Mouse (Mus musculus) liver, adult 2 months (tissue): ENCODE data around the gene D17H6S53E. TPM values are rescaled to one million over a fixed set of nuclear protein-coding genes. Genes with fewer than 3 reads are reported as not detected.

Source experiments
- DNase-seq: peaks from one replicate; pipeline ENCODE4 v3.0.0-alpha.2; 2011; ENCODE audit warnings: low read depth, low spot score; ENCODE audit errors: extremely low read depth
- H3K27ac ChIP-seq: fragments of 200-500 bp; replicated peaks from 2 replicates; pipeline ENCODE4 v1.5.1; 2012; ENCODE audit warnings: low read depth, mild to moderate bottlenecking, control low read depth, inconsistent platforms, low read length; ENCODE audit not compliant: insufficient read depth
- H3K27me3 ChIP-seq: fragments of 200-500 bp; 2 replicates; pipeline ENCODE4 v1.6.1; 2012; ENCODE audit warnings: mild to moderate bottlenecking, moderate library complexity, low read length, inconsistent platforms; ENCODE audit not compliant: control insufficient read depth, insufficient read depth
- H3K36me3 ChIP-seq: fragments of 200-500 bp; 2 replicates; pipeline ENCODE4 v1.6.1; 2012; ENCODE audit warnings: low read length, inconsistent platforms; ENCODE audit not compliant: control insufficient read depth, insufficient read depth
- H3K4me1 ChIP-seq: fragments of 200-500 bp; 2 replicates; pipeline ENCODE4 v1.6.1; 2011; ENCODE audit warnings: low read length; ENCODE audit not compliant: control insufficient read depth, insufficient read depth
- H3K4me3 ChIP-seq: fragments of 200-500 bp; 2 replicates; pipeline ENCODE4 v1.5.1; 2011; ENCODE audit warnings: low read depth, mild to moderate bottlenecking, control low read depth, low read length, moderate library complexity; ENCODE audit not compliant: insufficient read depth
- H3K79me2 ChIP-seq: fragments of 200-500 bp; 2 replicates; pipeline ENCODE4 v1.6.1; 2012; ENCODE audit warnings: inconsistent platforms, mild to moderate bottlenecking, low read length, moderate library complexity; ENCODE audit not compliant: control insufficient read depth, insufficient read depth
- H3K9ac ChIP-seq: fragments of 200-500 bp; 2 replicates; pipeline ENCODE4 v1.6.1; 2012; ENCODE audit warnings: low read depth, mild to moderate bottlenecking, control low read depth, inconsistent platforms, low read length
- CTCF ChIP-seq: fragments of 200-500 bp; IDR thresholded peaks from 2 replicates; pipeline ENCODE4 v1.5.1; 2011; ENCODE audit warnings: low read depth, low read length, control low read depth
- POLR2A ChIP-seq: fragments of 200-500 bp; IDR thresholded peaks from 2 replicates; pipeline ENCODE4 v1.6.1; 2011; ENCODE audit warnings: low read length, control low read depth; ENCODE audit not compliant: insufficient read depth; ENCODE audit errors: extremely low read depth
- WGBS: fragments of 180-500 bp; shearing (Covaris S2); methylation state at CpG from one replicate; pipeline ENCODE4 v1.1.7; 2018; 5-methylcytosine and 5-hydroxymethylcytosine counted together
- polyA plus RNA-seq: library from polyadenylated mRNA; depleted of rRNA; stranded (reverse); fragments of >200 nt; gene quantifications from 2 replicates; pipeline ENCODE4 v1.2.3, GENCODE M21; 2012
- total RNA-seq: library from RNA; depleted of rRNA; stranded (reverse); fragments of >200 nt; gene quantifications from 2 replicates; pipeline ENCODE4 v1.2.3, GENCODE M21; 2014

The D17H6S53E gene
- total and polyA plus RNA-seq, 2 experiments, result 9.8 to 18.3 TPM

GRCm38 (mm10) chr17:35163326-35164081 is 37.3 kb downstream of the D17H6S53E start:
- Histone ChIP-seq H3K27ac (no peak overlapping the region; the same call in 1 of the 2 replicates), H3K36me3 (peaks cover 34% of the 10 kb centered on the region), H3K79me2 (peaks cover 36% of the 10 kb centered on the region), H3K4me3 (peak overlapping the region; percentile 93), H3K9ac (peak overlapping the region; percentile 98), H3K27me3 (no peaks in the 10 kb centered on the region), H3K4me1 (peaks cover 5% of the 10 kb centered on the region)
- 3% methylated on average over 8 of the region's 8 CpGs for WGBS
- peak; percentile 21 for DNase-seq
- no peak for TF ChIP-seq CTCF
- TF ChIP-seq POLR2A, result no peak

- TF ChIP-seq CTCF (no peak), POLR2A (no peak)
These were observed 38.0 kb downstream of the D17H6S53E start for GRCm38 (mm10) chr17:35164218-35164567.

GRCm38 (mm10) chr17:35164568-35165450 is 38.6 kb downstream of the D17H6S53E start, which contains the start of gene Prrc2a:
Gene Prrc2a, minus strand, starts transcription at chr17:35164897.
- H3K9ac ChIP-seq, result peak within 1 kb of the TSS; percentile 98
- peaks cover 21% of the 10 kb centered on the region for H3K36me3 ChIP-seq
- H3K4me3 ChIP-seq, result peak within 1 kb of the TSS; percentile 93
- under 1% methylated on average over 68 of the region's 89 CpGs for WGBS
- H3K27me3 ChIP-seq, result no peaks in the 10 kb centered on the region
- peaks cover 5% of the 10 kb centered on the region for H3K4me1 ChIP-seq
- H3K27ac ChIP-seq, result peak within 1 kb of the TSS; percentile 89
- H3K79me2 ChIP-seq, result peaks cover 31% of the 10 kb centered on the region
- peak; percentile 98 for DNase-seq
- TF ChIP-seq POLR2A, result peak; percentile 61
- no peak for TF ChIP-seq CTCF

More at GRCm38 (mm10) chr17:35164218-35164567, 38.0 kb downstream of the D17H6S53E start:
- 0% methylated on average over 27 of the region's 28 CpGs for WGBS
- Histone ChIP-seq H3K9ac (peak overlapping the region; percentile 98), H3K36me3 (peaks cover 27% of the 10 kb centered on the region), H3K4me1 (peaks cover 5% of the 10 kb centered on the region), H3K27me3 (no peaks in the 10 kb centered on the region), H3K4me3 (peak overlapping the region; percentile 93), H3K27ac (peak overlapping the region; percentile 68), H3K79me2 (peaks cover 34% of the 10 kb centered on the region)
- no peak for DNase-seq

GRCm38 (mm10) chr17:35165451-35166155 is 39.4 kb downstream of the D17H6S53E start:
- no peak overlapping the region; the same call in 1 of the 2 replicates for H3K4me3 ChIP-seq
- peaks cover 13% of the 10 kb centered on the region for H3K36me3 ChIP-seq
- TF ChIP-seq POLR2A (no peak), CTCF (no peak)
- no peak for DNase-seq
- H3K27me3 ChIP-seq, result no peaks in the 10 kb centered on the region
- peaks cover 26% of the 10 kb centered on the region for H3K79me2 ChIP-seq
- peaks cover 5% of the 10 kb centered on the region for H3K4me1 ChIP-seq
- H3K27ac ChIP-seq, result no peak overlapping the region
- H3K9ac ChIP-seq, result no peak overlapping the region
- 26% methylated on average over 12 of the region's 12 CpGs for WGBS

- TF ChIP-seq CTCF (peak; percentile 50; the same call in 1 of the 2 replicates), POLR2A (no peak)
- Histone ChIP-seq H3K27ac (no peak overlapping the region), H3K79me2 (peaks cover 22% of the 10 kb centered on the region), H3K4me3 (no peak overlapping the region), H3K36me3 (peaks cover 6% of the 10 kb centered on the region), H3K4me1 (peaks cover 5% of the 10 kb centered on the region), H3K27me3 (no peaks in the 10 kb centered on the region), H3K9ac (no peak overlapping the region)
- WGBS, result 77% methylated on average over 8 of the region's 8 CpGs
- DNase-seq, result peak; percentile 64
These were observed 40.3 kb downstream of the D17H6S53E start for GRCm38 (mm10) chr17:35166352-35167035.
